Mouse (Mus musculus) heart, embryonic 14.5 days (tissue): ENCODE results near the gene Cfap97d1. TPM values are rescaled to one million over a fixed set of nuclear protein-coding genes. Genes with fewer than 3 reads are reported as not detected.

Experiments used
- ATAC-seq: fragments of 200-750 bp; cut with Nextera tagmentation; 2 replicates; pipeline ENCODE4 v1.8.0; 2017; ENCODE audit warnings: low read depth, moderate TSS enrichment; ENCODE audit not compliant: insufficient number of reproducible peaks, insufficient read depth, low FRiP score
- H3K27ac ChIP-seq, 2 experiments: fragments of 200-500 bp in 1 of 2; fragments of 300-500 bp in 1 of 2; sonication (generic) in 1 of 2; replicated peaks in 1 of 2; 2 replicates each; pipeline ENCODE4 v1.5.1; 2012 to 2014; ENCODE audit warnings: low read depth in 2 of 2, low read length in 2 of 2, control low read depth in 1 of 2, mild to moderate bottlenecking in 1 of 2, mixed read lengths in 1 of 2; ENCODE audit not compliant: control insufficient read depth in 1 of 2, insufficient read depth in 1 of 2
- H3K27me3 ChIP-seq: fragments of 300-500 bp; sonication (generic); 2 replicates; pipeline ENCODE4 v1.6.1; 2014; ENCODE audit warnings: mild to moderate bottlenecking, low read length, control low read depth; ENCODE audit not compliant: control insufficient read depth, insufficient read depth
- H3K36me3 ChIP-seq: fragments of 300-500 bp; sonication (generic); 2 replicates; pipeline ENCODE4 v1.6.1; 2014; ENCODE audit warnings: mild to moderate bottlenecking, control low read depth, low read length, mixed read lengths; ENCODE audit not compliant: control insufficient read depth, insufficient read depth
- H3K4me1 ChIP-seq, 2 experiments: fragments of 200-500 bp in 1 of 2; fragments of 300-500 bp in 1 of 2; sonication (generic) in 1 of 2; 2 replicates each; pipeline ENCODE4 v1.6.1; 2012 to 2014; ENCODE audit warnings: low read length in 2 of 2, control low read depth in 1 of 2, mixed read lengths in 1 of 2; ENCODE audit not compliant: control insufficient read depth in 2 of 2, insufficient read depth in 2 of 2
- H3K4me2 ChIP-seq: fragments of 300-500 bp; sonication (generic); 2 replicates; pipeline ENCODE4 v1.6.1; 2014; ENCODE audit warnings: mild to moderate bottlenecking, low read length
- H3K4me3 ChIP-seq, 2 experiments: fragments of 200-500 bp in 1 of 2; fragments of 300-500 bp in 1 of 2; sonication (generic) in 1 of 2; 2 replicates each; pipeline ENCODE4 v1.5.1; 2012 to 2014; ENCODE audit warnings: low read length in 2 of 2, mild to moderate bottlenecking in 2 of 2, control low read depth in 1 of 2, low read depth in 1 of 2, moderate library complexity in 1 of 2; ENCODE audit not compliant: control insufficient read depth in 1 of 2, insufficient read depth in 1 of 2
- H3K9ac ChIP-seq: fragments of 300-500 bp; sonication (generic); 2 replicates; pipeline ENCODE4 v1.6.1; 2014; ENCODE audit warnings: mild to moderate bottlenecking, low read length
- H3K9me3 ChIP-seq: fragments of 300-500 bp; sonication (generic); 2 replicates; pipeline ENCODE4 v1.6.1; 2016; ENCODE audit warnings: low read length, control low read depth; ENCODE audit not compliant: control insufficient read depth
- WGBS: fragments of 180-500 bp; shearing (Covaris S2); extraction: QIAGEN DNeasy Blood & Tissue Kit; methylation state at CpG from one replicate; pipeline ENCODE4 v1.1.7; 2014; 5-methylcytosine and 5-hydroxymethylcytosine counted together
- polyA plus RNA-seq: library from polyadenylated mRNA; unstranded; fragments of >200 nt; fragmentation: Nextera tagmentation; extraction: Ambion mirVana; gene quantifications from 2 replicates; pipeline ENCODE4 v1.2.1, GENCODE M21; 2014

Gene Cfap97d1
- polyA plus RNA-seq, 1 experiment from 2014 or later, result not detected

DNA sequence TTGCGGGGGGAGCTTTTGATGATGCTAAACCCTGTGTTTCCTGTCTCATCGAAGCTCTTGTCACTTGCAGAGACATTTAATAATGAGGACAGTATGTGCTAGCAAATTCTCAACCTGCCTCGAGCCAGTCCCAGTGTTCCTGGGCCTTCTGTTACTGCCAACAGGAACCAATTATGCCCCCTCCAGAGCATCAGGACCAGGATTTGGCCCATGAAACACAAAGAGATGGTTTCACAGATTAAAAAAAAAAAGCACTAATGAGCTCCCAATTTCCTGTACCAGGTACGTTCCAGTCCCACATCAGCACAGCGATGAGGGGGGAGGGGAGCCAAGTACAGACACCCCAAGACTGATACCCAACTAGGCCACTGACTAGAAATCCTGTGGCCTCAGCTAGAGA lies 37.1 kb downstream of the Cfap97d1 start:
- Histone ChIP-seq H3K36me3 (no peaks in the 10 kb centered on the region), H3K27me3 (peaks cover 3% of the 10 kb centered on the region; the same call in 1 of the 2 replicates), H3K4me3 (no peak overlapping the region), H3K4me1 (peaks cover 3 to 5% of the 10 kb centered on the region in 2 experiments; a peak in 1 of 4 replicates), H3K4me2 (no peak overlapping the region), H3K9ac (no peak overlapping the region), H3K9me3 (no peaks in the 10 kb centered on the region), H3K27ac (no peak overlapping the region)
- ATAC-seq, result no peak
- whole genome bisulfite sequencing, result 86% methylated on average over 5 of the region's 5 CpGs

- Histone ChIP-seq H3K27ac (no peak overlapping the region), H3K27me3 (peaks cover 3% of the 10 kb centered on the region; the same call in 1 of the 2 replicates), H3K4me2 (no peak overlapping the region), H3K9ac (no peak overlapping the region), H3K9me3 (no peaks in the 10 kb centered on the region), H3K4me1 (peaks cover 4 to 13% of the 10 kb centered on the region in 2 experiments; a peak in 3 of 4 replicates), H3K36me3 (no peaks in the 10 kb centered on the region), H3K4me3 (no peak overlapping the region)
- 74% methylated on average over 13 of the region's 13 CpGs for WGBS
- ATAC-seq, result no peak
These were observed 39.3 kb downstream of the Cfap97d1 start for GRCm38 (mm10) chr11:102023406-102023805.

- WGBS, result 78% methylated on average over 6 of the region's 6 CpGs
- no peak overlapping the region for H3K4me2 ChIP-seq
- peaks cover 3% of the 10 kb centered on the region; the same call in 1 of the 2 replicates for H3K27me3 ChIP-seq
- ATAC-seq, result no peak
- H3K9ac ChIP-seq, result no peak overlapping the region
- no peaks in the 10 kb centered on the region for H3K36me3 ChIP-seq
- no peak overlapping the region for H3K27ac ChIP-seq
- H3K9me3 ChIP-seq, result no peaks in the 10 kb centered on the region
- H3K4me1 ChIP-seq, result peaks cover 4 to 13% of the 10 kb centered on the region in 2 experiments; a peak in 3 of 4 replicates
- H3K4me3 ChIP-seq, result no peak overlapping the region
These were observed 40.1 kb downstream of the Cfap97d1 start for GRCm38 (mm10) chr11:102024084-102024758.

DNA sequence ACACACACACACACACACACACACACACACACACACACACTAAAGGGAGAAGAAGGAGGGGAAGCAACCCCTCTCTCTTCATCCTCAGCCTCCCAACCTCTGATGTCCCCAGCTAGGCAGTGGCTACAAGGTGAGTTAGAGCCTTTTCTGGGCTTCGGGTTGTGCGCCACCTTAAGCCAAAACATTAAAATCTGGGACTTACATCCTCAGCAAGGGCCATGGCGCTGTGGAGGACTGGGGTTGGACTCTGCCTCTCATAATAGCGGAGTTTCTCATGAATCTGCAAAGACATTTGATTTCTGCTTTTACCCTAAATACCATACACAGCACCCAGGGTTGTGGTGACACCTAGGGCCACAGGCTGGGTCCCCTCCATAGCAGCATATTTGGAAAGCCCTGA lies 40.8 kb downstream of the Cfap97d1 start:
- H3K27me3 ChIP-seq, result peaks cover 3% of the 10 kb centered on the region; the same call in 1 of the 2 replicates
- 88% methylated on average over 4 of the region's 4 CpGs for WGBS
- H3K9me3 ChIP-seq, result no peaks in the 10 kb centered on the region
- no peak overlapping the region for H3K9ac ChIP-seq
- no peak overlapping the region for H3K4me2 ChIP-seq
- no peak overlapping the region for H3K27ac ChIP-seq
- no peak for ATAC-seq
- H3K36me3 ChIP-seq, result no peaks in the 10 kb centered on the region
- no peak overlapping the region for H3K4me3 ChIP-seq
- peaks cover 4 to 13% of the 10 kb centered on the region in 2 experiments; a peak in 3 of 4 replicates for H3K4me1 ChIP-seq

- no peak overlapping the region for H3K9ac ChIP-seq
- 45% methylated on average over 7 of the region's 7 CpGs for WGBS
- H3K27me3 ChIP-seq, result peaks cover 3% of the 10 kb centered on the region; the same call in 1 of the 2 replicates
- ATAC-seq, result no peak
- H3K9me3 ChIP-seq, result no peaks in the 10 kb centered on the region
- no peak overlapping the region for H3K27ac ChIP-seq
- peaks cover 4 to 13% of the 10 kb centered on the region in 2 experiments; a peak in 3 of 4 replicates for H3K4me1 ChIP-seq
- H3K4me2 ChIP-seq, result peak overlapping the region; percentile 4; the same call in 1 of the 2 replicates
- no peaks in the 10 kb centered on the region for H3K36me3 ChIP-seq
- no peak overlapping the region for H3K4me3 ChIP-seq
These were observed 41.3 kb downstream of the Cfap97d1 start for GRCm38 (mm10) chr11:102025354-102025753.

DNA sequence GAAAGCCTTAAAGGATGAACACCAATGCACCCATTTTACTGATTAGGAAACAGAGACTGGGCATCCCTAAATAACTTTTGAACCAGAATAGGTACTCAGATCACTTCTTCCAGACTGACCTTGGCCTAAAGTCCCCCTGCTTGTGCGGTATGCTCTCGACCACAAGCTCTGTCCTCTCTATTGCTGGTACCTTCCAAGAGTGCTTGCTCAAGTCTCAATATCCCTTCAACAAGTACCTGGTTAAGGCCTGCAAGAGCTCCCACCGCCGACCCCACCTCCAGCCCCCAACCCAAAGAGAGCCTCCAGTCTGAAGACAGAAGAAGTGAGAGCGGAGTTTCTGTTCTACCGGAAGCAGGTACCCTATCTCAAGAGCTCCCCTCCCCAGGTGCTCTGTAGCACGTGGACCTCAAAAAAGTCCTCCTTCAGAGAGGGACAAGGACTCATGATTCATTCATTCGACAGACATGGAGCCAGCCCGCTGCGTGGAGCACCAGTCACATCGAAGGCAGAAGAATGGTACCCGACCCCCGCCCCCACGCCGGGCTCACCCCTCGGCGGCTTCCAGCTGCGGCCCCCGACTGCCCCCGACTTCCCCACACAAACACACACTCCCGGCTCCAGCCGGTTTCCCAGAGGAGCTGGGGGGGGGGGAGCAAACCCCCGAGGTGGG lies 42.0 kb downstream of the Cfap97d1 start:
- Histone ChIP-seq H3K9me3 (no peaks in the 10 kb centered on the region), H3K4me1 (peaks cover 4 to 13% of the 10 kb centered on the region in 2 experiments; a peak in 3 of 4 replicates), H3K4me3 (peak overlapping the region; percentile 71 to 81), H3K27ac (peak overlapping the region in 1 of 2 experiments; percentile 28; a peak in 1 of 4 replicates), H3K4me2 (peak overlapping the region; percentile 98), H3K27me3 (peaks cover 3% of the 10 kb centered on the region; the same call in 1 of the 2 replicates), H3K9ac (peak overlapping the region; percentile 76), H3K36me3 (no peaks in the 10 kb centered on the region)
- no peak for ATAC-seq
- 4% methylated on average over 23 of the region's 23 CpGs for WGBS

DNA sequence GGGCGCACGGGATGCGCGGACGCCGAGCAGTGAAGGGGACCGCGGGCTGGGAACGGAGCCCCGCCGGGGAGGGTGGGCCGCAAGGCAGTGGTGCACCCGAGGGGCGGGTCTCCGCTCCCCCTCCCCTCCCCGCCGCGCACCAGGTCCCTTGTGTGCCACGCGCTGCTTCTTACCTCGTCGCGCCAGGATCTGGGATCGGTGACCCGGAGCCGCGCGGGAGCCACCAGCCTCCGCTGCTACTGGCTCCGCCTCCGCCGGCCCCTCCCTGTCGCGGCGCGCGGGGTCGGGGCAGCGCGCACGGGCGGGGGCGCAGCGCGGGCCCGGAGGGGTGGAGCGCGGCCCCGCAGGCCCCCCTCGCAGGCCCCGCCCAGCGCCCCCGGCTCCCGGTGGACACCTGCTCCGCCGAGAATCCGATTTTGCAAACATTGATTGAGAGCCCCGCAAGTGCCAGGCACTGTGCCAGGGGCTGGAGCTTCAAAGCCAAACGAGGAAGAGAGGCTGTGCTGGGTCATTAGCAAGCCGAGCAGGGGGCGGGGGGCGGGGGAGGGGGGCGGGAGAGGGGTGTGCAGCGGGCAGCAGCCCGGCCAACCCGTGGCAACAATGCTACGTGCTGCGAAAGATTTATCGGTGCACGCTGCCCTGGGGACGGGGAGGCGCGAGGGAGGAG lies 42.7 kb downstream of the Cfap97d1 start:
- no peaks in the 10 kb centered on the region for H3K9me3 ChIP-seq
- no peaks in the 10 kb centered on the region for H3K36me3 ChIP-seq
- peaks cover 3% of the 10 kb centered on the region; the same call in 1 of the 2 replicates for H3K27me3 ChIP-seq
- 1% methylated on average over 48 of the region's 73 CpGs for WGBS
- peak overlapping the region; percentile 98 for H3K4me2 ChIP-seq
- peak overlapping the region; percentile 76 for H3K9ac ChIP-seq
- ATAC-seq, result peak; percentile 80
- peak overlapping the region in 1 of 2 experiments; percentile 28; a peak in 2 of 4 replicates for H3K27ac ChIP-seq
- H3K4me3 ChIP-seq, result peak overlapping the region; percentile 71 to 81
- peaks cover 4 to 13% of the 10 kb centered on the region in 2 experiments; a peak in 3 of 4 replicates for H3K4me1 ChIP-seq
